Mouse (Mus musculus) ovary, adult 10 weeks (tissue): ENCODE results near the gene Eml5. TPM values are rescaled to one million over a fixed set of nuclear protein-coding genes. Genes with fewer than 3 reads are reported as not detected.

Experiments
- polyA plus RNA-seq: library from polyadenylated mRNA; stranded (reverse); fragments of 350-450 nt; fragmentation: Illumina TruSeq; extraction: RNeasy Lipid Tissue Mini Kit (QIAGEN cat#74804); gene quantifications from one replicate; pipeline ENCODE4 v1.2.3, GENCODE M21; 2014

The Eml5 gene
- 5.3 TPM for polyA plus RNA-seq

GRCm38 (mm10) chr12:98900881-98901801, at the start of gene Eml5:
Eml5 (minus strand) TSS chr12:98901484.

GRCm38 (mm10) chr12:98920194-98920991, 19.1 kb upstream of the Eml5 start, which contains the start of gene Ttc8:
Ttc8 (plus strand) TSS chr12:98920574.

GRCm38 (mm10) chr12:98746746-98747379, 154.4 kb downstream of the Eml5 start, which contains the start of gene Zc3h14:
Zc3h14 (plus strand) TSS chr12:98746964.

DNA sequence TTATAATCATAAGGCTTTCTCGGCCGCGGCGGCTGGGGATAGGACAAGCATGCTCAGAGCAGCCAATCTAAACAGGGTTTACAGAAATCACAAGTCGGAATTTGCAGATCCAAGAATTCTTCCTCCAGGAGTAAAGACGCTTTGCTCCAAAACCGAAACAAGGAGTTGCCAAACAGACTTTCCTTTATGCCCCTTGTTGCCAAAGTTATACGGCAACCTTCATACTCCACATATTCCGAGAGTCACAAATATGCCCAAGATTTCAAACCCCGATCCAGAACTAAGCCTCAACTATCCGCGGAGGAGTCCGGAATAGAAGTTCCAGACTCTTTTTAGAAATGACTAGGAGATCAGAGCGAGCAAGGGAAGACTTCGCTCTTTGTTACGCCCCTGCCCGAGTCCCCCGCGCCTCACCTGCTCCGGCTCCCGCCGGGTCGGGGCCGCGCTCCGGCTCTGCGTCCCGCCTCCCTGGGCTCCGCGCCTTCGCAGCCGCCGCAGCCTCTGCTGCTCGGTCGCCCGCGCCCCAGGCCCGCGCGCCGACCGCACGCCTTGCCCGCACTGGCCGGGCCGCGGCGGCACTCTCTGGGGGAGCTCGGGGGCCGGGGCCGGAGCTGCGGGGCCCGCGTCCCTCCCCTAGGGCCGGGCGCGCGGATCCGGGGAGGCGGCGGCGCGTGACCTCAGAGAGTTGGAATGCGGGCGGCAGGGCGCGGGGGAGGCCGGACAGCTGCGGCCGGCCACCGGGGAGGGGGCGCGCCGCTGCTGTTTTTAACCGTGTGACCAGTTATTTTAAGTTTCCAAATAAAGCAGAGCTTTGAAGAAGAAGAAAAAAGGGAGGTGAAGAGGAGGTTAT, 164.1 kb downstream of the Eml5 start, which contains the start of gene Ptpn21:
Ptpn21 (minus strand) TSS at position 455 of the 850 bp plus-strand sequence.

Other genes starting within 250 kb of the Eml5 start
- gene Ptpn21, start 164.1 kb downstream of the Eml5 start, polyA plus RNA-seq: 41.3 TPM
- 431 TPM for gene Zc3h14, start 154.5 kb downstream of the Eml5 start, polyA plus RNA-seq
- 38.9 TPM for gene Ttc8, start 19.1 kb upstream of the Eml5 start, polyA plus RNA-seq